Mouse (Mus musculus) hindbrain, embryonic 13.5 days (tissue): ENCODE results near the gene Slc22a20. TPM values are rescaled to one million over a fixed set of nuclear protein-coding genes. Genes with fewer than 3 reads are reported as not detected.

Experiments
- polyA plus RNA-seq: library from polyadenylated mRNA; unstranded; fragments of >200 nt; fragmentation: Nextera tagmentation; extraction: Ambion mirVana; gene quantifications from 2 replicates; pipeline ENCODE4 v1.2.1, GENCODE M21; 2015

The Slc22a20 gene
- polyA plus RNA-seq, 1 experiment from 2014 or later = not detected

Other genes starting within 250 kb of the Slc22a20 start
- 10.6 and 11.2 TPM in 2 replicates for gene Ltbp3, start 245.2 kb downstream of the Slc22a20 start, polyA plus RNA-seq
- gene Scyl1, start 214.7 kb downstream of the Slc22a20 start, polyA plus RNA-seq = 67.6 and 72.4 TPM in 2 replicates
- gene Frmd8, start 110.9 kb downstream of the Slc22a20 start, polyA plus RNA-seq = 17.5 and 19.3 TPM in 2 replicates
- 2.6 and 2.8 TPM in 2 replicates for gene Slc25a45, start 108.3 kb downstream of the Slc22a20 start, polyA plus RNA-seq
- 15.2 and 15.9 TPM in 2 replicates for gene Tigd3, start 92.0 kb downstream of the Slc22a20 start, polyA plus RNA-seq
- 128 and 137 TPM in 2 replicates for gene Dpf2, start 73.1 kb downstream of the Slc22a20 start, polyA plus RNA-seq
- gene Cdc42ep2, start 61.3 kb downstream of the Slc22a20 start, polyA plus RNA-seq = 11.5 and 12.4 TPM in 2 replicates
- gene Pola2, start 21.9 kb downstream of the Slc22a20 start, polyA plus RNA-seq = 22.6 and 24.2 TPM in 2 replicates
- 3.3 and 4.7 TPM in 2 replicates for gene Capn1, start 29.8 kb upstream of the Slc22a20 start, polyA plus RNA-seq
- 30.6 and 33.0 TPM in 2 replicates for gene Syvn1, start 60.4 kb upstream of the Slc22a20 start, polyA plus RNA-seq
- gene Mrpl49, start 71.6 kb upstream of the Slc22a20 start, polyA plus RNA-seq = 64.6 and 68.9 TPM in 2 replicates
- gene Fau, start 71.7 kb upstream of the Slc22a20 start, polyA plus RNA-seq = 648 and 656 TPM in 2 replicates
- gene Znhit2, start 75.0 kb upstream of the Slc22a20 start, polyA plus RNA-seq = 30.7 and 34.7 TPM in 2 replicates
- gene Tm7sf2, start 82.2 kb upstream of the Slc22a20 start, polyA plus RNA-seq = 50.4 and 51.6 TPM in 2 replicates
- gene Vps51, start 91.1 kb upstream of the Slc22a20 start, polyA plus RNA-seq = 81.8 and 85.5 TPM in 2 replicates
- gene Tmem262, start 93.9 kb upstream of the Slc22a20 start, polyA plus RNA-seq = not detected in 2 replicates
- 1.1 and 2.3 TPM in 2 replicates for gene Gm28374, start 96.1 kb upstream of the Slc22a20 start, polyA plus RNA-seq
- gene Zfpl1, start 98.8 kb upstream of the Slc22a20 start, polyA plus RNA-seq = 79.2 and 82.5 TPM in 2 replicates
- 8.2 and 9.2 TPM in 2 replicates for gene Cdca5, start 98.8 kb upstream of the Slc22a20 start, polyA plus RNA-seq
- gene AC131692.1, start 108.3 kb upstream of the Slc22a20 start, polyA plus RNA-seq = not detected in 2 replicates
- gene Naaladl1, start 119.6 kb upstream of the Slc22a20 start, polyA plus RNA-seq = 0.27 and 0.30 TPM in 2 replicates
- 43.0 and 43.6 TPM in 2 replicates for gene Sac3d1, start 132.5 kb upstream of the Slc22a20 start, polyA plus RNA-seq
- gene Snx15, start 142.2 kb upstream of the Slc22a20 start, polyA plus RNA-seq = 55.7 and 58.3 TPM in 2 replicates
- not detected in 2 replicates for gene Batf2, start 154.8 kb upstream of the Slc22a20 start, polyA plus RNA-seq
- 128 and 133 TPM in 2 replicates for gene Arl2, start 155.4 kb upstream of the Slc22a20 start, polyA plus RNA-seq
- gene Majin, start 198.2 kb upstream of the Slc22a20 start, polyA plus RNA-seq = not detected in 2 replicates
- 0.27 TPM in 1 of 2 replicates, not detected in the other for gene Gpha2, start 240.2 kb upstream of the Slc22a20 start, polyA plus RNA-seq
- gene Ppp2r5b, start 249.7 kb upstream of the Slc22a20 start, polyA plus RNA-seq = 93.8 and 98.3 TPM in 2 replicates